Mouse (Mus musculus): ENCODE measurements at regions not wholly inside any gene's neighbourhood (a gene's known extent, or its start where the extent isn't known, plus 50 kb on each side); places are given as distances from the start of the nearest gene placed in this dataset.

GRCm38 (mm10) chr9:17454397-17454796 lies 837.5 kb upstream of the Chordc1 start:
- H3K4me3 ChIP-seq (ENCODE audit: low read length), result no peak overlapping the region

GRCm38 (mm10) chr9:17466379-17466778 lies 825.5 kb upstream of the Chordc1 start:
- H3K4me1 ChIP-seq (ENCODE audit: insufficient read depth, low read length), result no peaks in the 10 kb centered on the region
- H3K9me3 ChIP-seq (ENCODE audit: low read length), result no peaks in the 10 kb centered on the region
- no peak for ATAC-seq (ENCODE audit: low FRiP score, low TSS enrichment)
- no peak overlapping the region for H3K4me3 ChIP-seq (ENCODE audit: low read length)
- H3K4me2 ChIP-seq (replicated peaks; ENCODE audit: low read depth, low read length), result no peak overlapping the region
- no peak overlapping the region for H3K27ac ChIP-seq (ENCODE audit: low read length)
- H3K27me3 ChIP-seq (ENCODE audit: insufficient read depth, low read length), result no peaks in the 10 kb centered on the region
- H3K9ac ChIP-seq (replicated peaks; ENCODE audit: low read length), result no peak overlapping the region
- H3K36me3 ChIP-seq (ENCODE audit: insufficient read depth, low read length), result no peaks in the 10 kb centered on the region
- WGBS, result 80% methylated on average over 2 of the region's 2 CpGs

More at GRCm38 (mm10) chr9:17454397-17454796, 837.5 kb upstream of the Chordc1 start:
- Histone ChIP-seq H3K4me1 (ENCODE audit: insufficient read depth, low read length) (no peaks in the 10 kb centered on the region), H3K4me2 (replicated peaks; ENCODE audit: low read depth, low read length) (no peak overlapping the region), H3K27me3 (ENCODE audit: insufficient read depth, low read length) (no peaks in the 10 kb centered on the region), H3K9ac (replicated peaks; ENCODE audit: low read length) (no peak overlapping the region), H3K27ac (ENCODE audit: low read length) (no peak overlapping the region), H3K9me3 (ENCODE audit: low read length) (no peaks in the 10 kb centered on the region), H3K36me3 (ENCODE audit: insufficient read depth, low read length) (no peaks in the 10 kb centered on the region)
- 24% methylated on average over 2 of the region's 2 CpGs for WGBS
- no peak for ATAC-seq (ENCODE audit: low FRiP score, low TSS enrichment)

- Histone ChIP-seq H3K36me3 (ENCODE audit: insufficient read depth, low read length) (no peaks in the 10 kb centered on the region), H3K9ac (replicated peaks; ENCODE audit: low read length) (no peak overlapping the region), H3K9me3 (ENCODE audit: low read length) (no peaks in the 10 kb centered on the region), H3K27ac (ENCODE audit: low read length) (no peak overlapping the region), H3K4me3 (ENCODE audit: low read length) (no peak overlapping the region), H3K4me1 (ENCODE audit: insufficient read depth, low read length) (no peaks in the 10 kb centered on the region), H3K27me3 (ENCODE audit: insufficient read depth, low read length) (no peaks in the 10 kb centered on the region), H3K4me2 (replicated peaks; ENCODE audit: low read depth, low read length) (no peak overlapping the region)
- WGBS, result 81% methylated on average over 3 of the region's 3 CpGs
- ATAC-seq (ENCODE audit: low FRiP score, low TSS enrichment), result no peak
Observed at GRCm38 (mm10) chr9:17484701-17485422, 807.1 kb upstream of the Chordc1 start.

- WGBS, result 17% methylated on average over 7 of the region's 7 CpGs
- Histone ChIP-seq H3K9ac (replicated peaks; ENCODE audit: low read length) (no peak overlapping the region), H3K4me3 (ENCODE audit: low read length) (no peak overlapping the region), H3K27ac (ENCODE audit: low read length) (0 out of 2 replicates have a peak overlapping the region, but pooled peaks have one; percentile 24), H3K9me3 (ENCODE audit: low read length) (no peaks in the 10 kb centered on the region), H3K4me2 (replicated peaks; ENCODE audit: low read depth, low read length) (no peak overlapping the region), H3K36me3 (ENCODE audit: insufficient read depth, low read length) (no peaks in the 10 kb centered on the region), H3K4me1 (ENCODE audit: insufficient read depth, low read length) (peaks cover 6% of the 10 kb centered on the region), H3K27me3 (ENCODE audit: insufficient read depth, low read length) (no peaks in the 10 kb centered on the region)
- peak; percentile 98 for ATAC-seq (ENCODE audit: low FRiP score, low TSS enrichment)
Observed at GRCm38 (mm10) chr9:17500161-17500756, 791.7 kb upstream of the Chordc1 start.

- Histone ChIP-seq H3K9ac (replicated peaks; ENCODE audit: low read length) (no peak overlapping the region), H3K4me2 (replicated peaks; ENCODE audit: low read depth, low read length) (no peak overlapping the region), H3K9me3 (ENCODE audit: low read length) (no peaks in the 10 kb centered on the region), H3K4me1 (ENCODE audit: insufficient read depth, low read length) (no peaks in the 10 kb centered on the region), H3K27ac (ENCODE audit: low read length) (no peak overlapping the region), H3K4me3 (ENCODE audit: low read length) (no peak overlapping the region), H3K27me3 (ENCODE audit: insufficient read depth, low read length) (no peaks in the 10 kb centered on the region), H3K36me3 (ENCODE audit: insufficient read depth, low read length) (no peaks in the 10 kb centered on the region)
- WGBS, result 57% methylated on average over 5 of the region's 5 CpGs
- ATAC-seq (ENCODE audit: low FRiP score, low TSS enrichment), result no peak
Observed at GRCm38 (mm10) chr9:17508744-17509143, 783.2 kb upstream of the Chordc1 start.

- Histone ChIP-seq H3K4me1 (ENCODE audit: insufficient read depth, low read length) (no peaks in the 10 kb centered on the region), H3K9me3 (ENCODE audit: low read length) (no peaks in the 10 kb centered on the region), H3K9ac (replicated peaks; ENCODE audit: low read length) (no peak overlapping the region), H3K36me3 (ENCODE audit: insufficient read depth, low read length) (no peaks in the 10 kb centered on the region), H3K4me3 (ENCODE audit: low read length) (no peak overlapping the region), H3K27me3 (ENCODE audit: insufficient read depth, low read length) (no peaks in the 10 kb centered on the region), H3K4me2 (replicated peaks; ENCODE audit: low read depth, low read length) (no peak overlapping the region), H3K27ac (ENCODE audit: low read length) (no peak overlapping the region)
- no peak for ATAC-seq (ENCODE audit: low FRiP score, low TSS enrichment)
- WGBS, result 61% methylated on average over 1 of the region's 1 CpGs
Observed at GRCm38 (mm10) chr9:17556186-17556585, 735.7 kb upstream of the Chordc1 start.

- no peak overlapping the region for H3K27ac ChIP-seq (ENCODE audit: low read length)
Observed at GRCm38 (mm10) chr9:17557611-17558370, 734.1 kb upstream of the Chordc1 start.

GRCm38 (mm10) chr9:17567784-17568518 lies 724.0 kb upstream of the Chordc1 start:
- Histone ChIP-seq H3K27ac (ENCODE audit: low read length) (no peak overlapping the region), H3K4me1 (ENCODE audit: insufficient read depth, low read length) (no peaks in the 10 kb centered on the region), H3K27me3 (ENCODE audit: insufficient read depth, low read length) (no peaks in the 10 kb centered on the region), H3K36me3 (ENCODE audit: insufficient read depth, low read length) (no peaks in the 10 kb centered on the region), H3K9ac (replicated peaks; ENCODE audit: low read length) (no peak overlapping the region), H3K9me3 (ENCODE audit: low read length) (no peaks in the 10 kb centered on the region), H3K4me3 (ENCODE audit: low read length) (no peak overlapping the region), H3K4me2 (replicated peaks; ENCODE audit: low read depth, low read length) (no peak overlapping the region)
- 69% methylated on average over 3 of the region's 3 CpGs for WGBS
- ATAC-seq (ENCODE audit: low FRiP score, low TSS enrichment), result no peak

More at GRCm38 (mm10) chr9:17557611-17558370, 734.1 kb upstream of the Chordc1 start:
- 89% methylated on average over 5 of the region's 5 CpGs for WGBS
- no peak overlapping the region for H3K4me3 ChIP-seq (ENCODE audit: low read length)
- no peaks in the 10 kb centered on the region for H3K36me3 ChIP-seq (ENCODE audit: insufficient read depth, low read length)
- H3K4me1 ChIP-seq (ENCODE audit: insufficient read depth, low read length), result no peaks in the 10 kb centered on the region
- no peaks in the 10 kb centered on the region for H3K27me3 ChIP-seq (ENCODE audit: insufficient read depth, low read length)
- ATAC-seq (ENCODE audit: low FRiP score, low TSS enrichment), result no peak
- no peak overlapping the region for H3K4me2 ChIP-seq (replicated peaks; ENCODE audit: low read depth, low read length)
- H3K9ac ChIP-seq (replicated peaks; ENCODE audit: low read length), result no peak overlapping the region
- H3K9me3 ChIP-seq (ENCODE audit: low read length), result no peaks in the 10 kb centered on the region

GRCm38 (mm10) chr9:17587558-17587957 lies 704.4 kb upstream of the Chordc1 start:
- Histone ChIP-seq H3K36me3 (ENCODE audit: insufficient read depth, low read length) (no peaks in the 10 kb centered on the region), H3K9ac (replicated peaks; ENCODE audit: low read length) (no peak overlapping the region), H3K9me3 (ENCODE audit: low read length) (no peaks in the 10 kb centered on the region), H3K27ac (ENCODE audit: low read length) (no peak overlapping the region), H3K4me1 (ENCODE audit: insufficient read depth, low read length) (no peaks in the 10 kb centered on the region), H3K4me3 (ENCODE audit: low read length) (no peak overlapping the region), H3K27me3 (ENCODE audit: insufficient read depth, low read length) (no peaks in the 10 kb centered on the region), H3K4me2 (replicated peaks; ENCODE audit: low read depth, low read length) (no peak overlapping the region)
- 85% methylated on average over 2 of the region's 2 CpGs for WGBS
- no peak for ATAC-seq (ENCODE audit: low FRiP score, low TSS enrichment)
